Mouse (Mus musculus) kidney, embryonic 16.5 days (tissue): ENCODE measurements around the gene Olfr183. TPM values are rescaled to one million over a fixed set of nuclear protein-coding genes. Genes with fewer than 3 reads are reported as not detected.
"Not testable (repeated sequence)": the region's sequence is repeated elsewhere in the genome, so short reads cannot be mapped to it uniquely, and the experiment has no call there.

Experiments used
- ATAC-seq: fragments of 200-750 bp; cut with Nextera tagmentation; 2 replicates; pipeline ENCODE4 v1.8.0; 2017; ENCODE audit warnings: moderate TSS enrichment; ENCODE audit not compliant: low FRiP score, low TSS enrichment
- H3K27ac ChIP-seq: fragments of 300-500 bp; sonication (generic); 2 replicates; pipeline ENCODE4 v1.5.1; 2014; ENCODE audit warnings: low read length
- H3K27me3 ChIP-seq: fragments of 300-500 bp; sonication (generic); 2 replicates; pipeline ENCODE4 v1.6.1; 2014; ENCODE audit warnings: low read length, control low read depth, mixed read lengths; ENCODE audit not compliant: insufficient read depth
- H3K36me3 ChIP-seq: fragments of 300-500 bp; sonication (generic); 2 replicates; pipeline ENCODE4 v1.6.1; 2014; ENCODE audit warnings: low read length, control low read depth, mixed read lengths; ENCODE audit not compliant: insufficient read depth
- H3K4me1 ChIP-seq: fragments of 300-500 bp; sonication (generic); 2 replicates; pipeline ENCODE4 v1.6.1; 2014; ENCODE audit warnings: low read length, control low read depth, mixed read lengths; ENCODE audit not compliant: insufficient read depth
- H3K4me2 ChIP-seq: fragments of 300-500 bp; sonication (generic); replicated peaks from 2 replicates; pipeline ENCODE4 v1.6.1; 2014; ENCODE audit warnings: low read depth, low read length
- H3K4me3 ChIP-seq: fragments of 300-500 bp; sonication (generic); 2 replicates; pipeline ENCODE4 v1.5.1; 2014; ENCODE audit warnings: mild to moderate bottlenecking, low read length
- H3K9ac ChIP-seq: fragments of 300-500 bp; sonication (generic); replicated peaks from 2 replicates; pipeline ENCODE4 v1.6.1; 2014; ENCODE audit warnings: low read length
- H3K9me3 ChIP-seq: fragments of 300-500 bp; sonication (generic); 2 replicates; pipeline ENCODE4 v1.6.1; 2016; ENCODE audit warnings: low read length, control low read depth
- WGBS: fragments of 180-500 bp; shearing (Covaris S2); extraction: QIAGEN DNeasy Blood & Tissue Kit; methylation state at CpG from one replicate; pipeline ENCODE4 v1.1.7; 2014; 5-methylcytosine and 5-hydroxymethylcytosine counted together
- polyA plus RNA-seq: library from polyadenylated mRNA; unstranded; fragments of >200 nt; fragmentation: Nextera tagmentation; extraction: Ambion mirVana; gene quantifications from 2 replicates; pipeline ENCODE4 v1.2.1, GENCODE M21; 2015

The Olfr183 gene
- not detected in 2 replicates for polyA plus RNA-seq

GRCm38 (mm10) chr16:58995057-58995456 is at the start of gene Olfr183:
Olfr183 (plus strand) TSS chr16:58995357.
- no peak within 1 kb of the TSS for H3K27ac ChIP-seq
- no peaks in the 10 kb centered on the region for H3K9me3 ChIP-seq
- H3K9ac ChIP-seq: no peak within 1 kb of the TSS
- H3K27me3 ChIP-seq: no peaks in the 10 kb centered on the region
- no peak within 1 kb of the TSS for H3K4me3 ChIP-seq
- no peaks in the 10 kb centered on the region for H3K36me3 ChIP-seq
- ATAC-seq: no peak
- WGBS: 73% methylated on average over 2 of the region's 2 CpGs
- no peaks in the 10 kb centered on the region for H3K4me1 ChIP-seq
- H3K4me2 ChIP-seq: no peak within 1 kb of the TSS

- no peak overlapping the region for H3K9ac ChIP-seq
- H3K4me1 ChIP-seq: no peaks in the 10 kb centered on the region
- H3K27ac ChIP-seq: no peak overlapping the region
- H3K4me2 ChIP-seq: no peak overlapping the region
- H3K27me3 ChIP-seq: no peaks in the 10 kb centered on the region
- H3K4me3 ChIP-seq: no peak overlapping the region
- H3K36me3 ChIP-seq: no peaks in the 10 kb centered on the region
- H3K9me3 ChIP-seq: no peaks in the 10 kb centered on the region
- no peak for ATAC-seq
These were observed 12.0 kb downstream of the Olfr183 start for GRCm38 (mm10) chr16:59007146-59007545.

GRCm38 (mm10) chr16:59013357-59014018 is 18.3 kb downstream of the Olfr183 start:
- no peak overlapping the region for H3K9ac ChIP-seq
- no peaks in the 10 kb centered on the region for H3K36me3 ChIP-seq
- ATAC-seq: no peak
- H3K27me3 ChIP-seq: no peaks in the 10 kb centered on the region
- H3K9me3 ChIP-seq: no peaks in the 10 kb centered on the region
- H3K4me1 ChIP-seq: no peaks in the 10 kb centered on the region
- 75% methylated on average over 2 of the region's 2 CpGs for WGBS
- H3K27ac ChIP-seq: no peak overlapping the region
- no peak overlapping the region for H3K4me2 ChIP-seq
- H3K4me3 ChIP-seq: no peak overlapping the region

GRCm38 (mm10) chr16:59030191-59030590 is 35.0 kb downstream of the Olfr183 start, which contains the start of gene Olfr186:
Olfr186 (minus strand) TSS chr16:59030291.
- H3K4me2 ChIP-seq: no peak within 1 kb of the TSS
- 91% methylated on average over 4 of the region's 4 CpGs for WGBS
- no peak within 1 kb of the TSS for H3K4me3 ChIP-seq
- H3K9ac ChIP-seq: no peak within 1 kb of the TSS
- H3K36me3 ChIP-seq: no peaks in the 10 kb centered on the region
- no peaks in the 10 kb centered on the region for H3K9me3 ChIP-seq
- H3K27ac ChIP-seq: no peak within 1 kb of the TSS
- H3K27me3 ChIP-seq: no peaks in the 10 kb centered on the region
- H3K4me1 ChIP-seq: no peaks in the 10 kb centered on the region
- no peak for ATAC-seq

- no peak for ATAC-seq
- Histone ChIP-seq H3K9me3 (no peaks in the 10 kb centered on the region), H3K27me3 (no peaks in the 10 kb centered on the region), H3K27ac (no peak within 1 kb of the TSS), H3K4me3 (no peak within 1 kb of the TSS), H3K4me1 (no peaks in the 10 kb centered on the region), H3K4me2 (no peak within 1 kb of the TSS), H3K9ac (no peak within 1 kb of the TSS), H3K36me3 (no peaks in the 10 kb centered on the region)
- WGBS: 78% methylated on average over 7 of the region's 7 CpGs
These were observed 44.6 kb downstream of the Olfr183 start, which contains the start of gene Olfr187 for GRCm38 (mm10) chr16:59039710-59040109. Olfr187 (minus strand) TSS chr16:59039767.

- Histone ChIP-seq H3K36me3 (no peaks in the 10 kb centered on the region), H3K27ac (no peak overlapping the region), H3K4me3 (no peak overlapping the region), H3K9ac (no peak overlapping the region), H3K27me3 (no peaks in the 10 kb centered on the region), H3K4me2 (no peak overlapping the region), H3K9me3 (no peaks in the 10 kb centered on the region), H3K4me1 (no peaks in the 10 kb centered on the region)
- ATAC-seq: no peak
- WGBS: 83% methylated on average over 3 of the region's 3 CpGs
These were observed 50.7 kb downstream of the Olfr183 start for GRCm38 (mm10) chr16:59045835-59046234.

- no peak overlapping the region for H3K9ac ChIP-seq
- no peak overlapping the region for H3K27ac ChIP-seq
- H3K36me3 ChIP-seq: no peaks in the 10 kb centered on the region
- WGBS: 67% methylated on average over 4 of the region's 4 CpGs
- no peaks in the 10 kb centered on the region for H3K27me3 ChIP-seq
- no peaks in the 10 kb centered on the region for H3K4me1 ChIP-seq
- H3K9me3 ChIP-seq: no peaks in the 10 kb centered on the region
- H3K4me2 ChIP-seq: no peak overlapping the region
- no peak overlapping the region for H3K4me3 ChIP-seq
- no peak for ATAC-seq
These were observed 52.4 kb downstream of the Olfr183 start for GRCm38 (mm10) chr16:59047579-59047978.

GRCm38 (mm10) chr16:59048860-59049259 is 53.7 kb downstream of the Olfr183 start:
- Histone ChIP-seq H3K4me1 (no peaks in the 10 kb centered on the region), H3K36me3 (no peaks in the 10 kb centered on the region), H3K9me3 (no peaks in the 10 kb centered on the region), H3K9ac (no peak overlapping the region), H3K27me3 (no peaks in the 10 kb centered on the region), H3K27ac (no peak overlapping the region), H3K4me2 (no peak overlapping the region), H3K4me3 (no peak overlapping the region)
- no peak for ATAC-seq
- WGBS: 72% methylated on average over 1 of the region's 1 CpGs

- not testable (repeated sequence) for H3K27ac ChIP-seq, H3K36me3 ChIP-seq, H3K4me2 ChIP-seq, H3K9ac ChIP-seq, ATAC-seq, H3K4me1 ChIP-seq, H3K9me3 ChIP-seq, H3K27me3 ChIP-seq, H3K4me3 ChIP-seq
- 84% methylated on average over 2 of the region's 2 CpGs for WGBS
These were observed 54.1 kb downstream of the Olfr183 start for GRCm38 (mm10) chr16:59049286-59049685.
